Mouse (Mus musculus): ENCODE measurements at regions not wholly inside any gene's neighbourhood (a gene's known extent, or its start where the extent isn't known, plus 50 kb on each side); places are given as distances from the start of the nearest gene placed in this dataset.
A peak's percentile ranks its signal among the peaks of the same experiment; 100 is the strongest.

DNA sequence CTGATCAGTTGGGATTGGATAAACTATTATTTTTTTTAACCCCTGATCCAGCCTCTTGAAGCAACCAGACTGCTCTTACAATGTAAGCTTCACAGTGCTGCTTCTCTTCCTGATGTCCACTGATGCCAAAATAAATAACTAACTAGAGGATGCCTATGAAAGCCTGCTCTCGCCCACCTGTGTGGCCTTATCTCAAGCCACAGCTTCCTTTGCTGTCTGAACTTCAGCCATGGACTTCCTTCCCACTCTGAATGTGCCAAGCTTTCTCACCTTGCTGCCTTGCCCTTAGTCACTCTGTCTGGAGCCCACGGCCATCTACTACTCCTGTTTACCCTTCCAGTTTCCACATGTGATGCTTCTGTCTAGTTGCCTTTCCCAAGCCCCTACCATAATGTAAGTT is 559.6 kb downstream of the Dhx35 start:
- DNase-seq (ENCODE audit: extremely low spot score, low spot score): no peak

GRCm38 (mm10) chr2:159356503-159356902 is 561.9 kb downstream of the Dhx35 start:
- DNase-seq (ENCODE audit: extremely low spot score, low spot score): no peak

DNA sequence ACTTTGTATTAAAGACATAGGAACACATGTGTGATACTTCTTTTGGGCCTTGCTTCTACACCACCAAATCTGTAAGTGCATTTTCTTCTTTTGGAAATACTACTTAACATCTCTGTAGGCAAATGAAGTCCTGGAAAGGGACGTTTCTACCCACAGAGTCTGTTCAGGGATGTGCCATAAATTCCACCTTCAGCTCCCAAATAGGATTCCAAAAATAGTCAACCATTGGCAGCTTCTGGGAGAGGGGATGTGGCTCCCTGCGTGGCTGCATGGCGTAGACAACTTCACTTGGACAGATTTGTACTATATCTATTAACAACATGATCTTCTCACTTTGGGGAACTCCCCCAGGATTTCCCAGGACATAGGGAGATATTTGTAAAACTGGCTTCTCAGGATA is 566.8 kb downstream of the Dhx35 start:
- DNase-seq (ENCODE audit: extremely low spot score, low spot score): no peak

DNA sequence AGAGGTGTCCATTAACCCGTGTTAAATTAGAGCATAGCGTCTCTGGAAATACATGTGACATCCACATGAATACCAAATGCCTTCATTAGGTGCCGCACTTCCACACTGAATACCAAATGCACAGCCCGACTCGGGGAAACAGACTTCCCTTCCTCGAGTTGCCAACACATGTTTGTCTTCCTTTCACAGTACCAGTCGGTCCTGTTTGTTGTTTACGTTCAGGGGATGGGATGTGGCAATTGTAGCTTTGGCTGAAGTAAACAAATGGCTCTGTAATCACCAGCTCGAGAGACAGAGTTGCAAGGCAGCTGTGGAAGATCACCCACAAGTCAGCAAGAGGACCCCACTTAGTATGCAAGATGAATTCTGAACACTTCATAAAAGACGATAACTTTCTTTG is 598.3 kb downstream of the Dhx35 start:
- no peak for DNase-seq (ENCODE audit: extremely low spot score, low spot score)

- peak; percentile 38 for DNase-seq (ENCODE audit: extremely low spot score, low spot score)
These were observed 607.0 kb downstream of the Dhx35 start for GRCm38 (mm10) chr2:159401421-159402100.

- DNase-seq (ENCODE audit: extremely low spot score, low spot score): no peak
These were observed 610.3 kb downstream of the Dhx35 start for GRCm38 (mm10) chr2:159404940-159405339.

- no peak for DNase-seq (ENCODE audit: extremely low spot score, low spot score)
These were observed 620.0 kb downstream of the Dhx35 start for GRCm38 (mm10) chr2:159414599-159414998.

DNA sequence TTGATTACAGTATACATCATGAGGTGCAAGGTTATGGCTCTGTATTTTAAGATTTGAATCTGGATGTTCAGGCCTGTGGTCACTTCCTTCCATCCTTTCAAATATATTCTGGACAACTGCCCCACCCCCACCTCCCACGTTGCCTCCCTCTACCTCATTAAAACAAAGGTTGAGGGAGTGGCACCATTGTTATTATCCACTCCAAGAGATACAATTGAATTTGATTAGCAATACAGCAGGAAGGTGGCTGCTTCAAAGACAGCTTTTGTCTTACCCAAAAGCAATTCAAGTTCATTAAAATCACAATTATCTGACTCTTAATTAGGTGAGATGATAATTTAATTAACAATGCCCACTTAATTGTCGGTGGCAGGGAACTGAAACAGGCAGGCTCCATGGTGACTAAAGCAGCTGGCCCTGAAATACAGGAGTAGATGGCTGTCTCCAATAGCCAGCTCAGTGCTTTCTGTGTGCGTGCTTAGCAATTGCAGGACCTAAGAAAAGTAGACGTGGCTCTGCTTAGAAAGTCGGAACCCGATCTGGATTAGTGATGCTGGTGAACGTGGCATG is 623.8 kb downstream of the Dhx35 start:
- DNase-seq (ENCODE audit: extremely low spot score, low spot score): no peak

DNA sequence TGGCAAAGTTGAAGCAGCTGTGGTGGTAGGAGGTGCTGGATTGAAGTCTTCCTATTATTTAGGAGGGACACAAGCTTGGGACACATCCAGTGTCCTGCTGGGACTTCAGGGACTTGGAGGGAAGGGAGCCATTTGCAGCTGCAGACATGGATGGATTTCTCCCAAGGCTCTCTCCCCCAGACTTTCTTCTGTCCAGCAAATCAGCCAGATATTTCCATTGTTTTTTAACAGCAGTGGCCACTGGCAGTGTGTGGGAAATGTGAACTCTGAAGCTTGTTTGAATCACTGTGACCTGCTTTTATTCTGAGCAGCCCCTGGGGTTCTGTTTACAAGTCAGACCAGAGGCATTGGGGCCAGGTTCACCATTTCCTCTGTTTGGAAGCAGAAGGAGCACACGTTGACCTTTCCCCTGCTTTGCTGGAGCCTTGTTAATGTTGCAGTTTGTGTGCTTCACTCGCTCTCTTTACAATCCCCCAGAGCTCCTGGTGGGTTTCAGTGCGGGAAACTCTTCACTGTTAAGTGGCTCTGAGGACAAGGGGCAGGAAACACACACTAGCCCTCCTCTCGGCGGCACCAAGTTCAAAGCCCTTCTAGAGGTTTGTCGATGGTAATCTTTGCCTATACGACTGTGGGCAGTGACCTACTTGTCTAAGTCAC is 627.8 kb downstream of the Dhx35 start:
- DNase-seq (ENCODE audit: extremely low spot score, low spot score): no peak

- no peak for DNase-seq (ENCODE audit: extremely low spot score, low spot score)
These were observed 633.6 kb downstream of the Dhx35 start for GRCm38 (mm10) chr2:159428201-159428600.

GRCm38 (mm10) chr2:159430577-159431329 is 636.1 kb downstream of the Dhx35 start:
- no peak for DNase-seq (ENCODE audit: extremely low spot score, low spot score)

GRCm38 (mm10) chr2:159438961-159439360 is 644.4 kb downstream of the Dhx35 start:
- DNase-seq (ENCODE audit: extremely low spot score, low spot score): no peak

DNA sequence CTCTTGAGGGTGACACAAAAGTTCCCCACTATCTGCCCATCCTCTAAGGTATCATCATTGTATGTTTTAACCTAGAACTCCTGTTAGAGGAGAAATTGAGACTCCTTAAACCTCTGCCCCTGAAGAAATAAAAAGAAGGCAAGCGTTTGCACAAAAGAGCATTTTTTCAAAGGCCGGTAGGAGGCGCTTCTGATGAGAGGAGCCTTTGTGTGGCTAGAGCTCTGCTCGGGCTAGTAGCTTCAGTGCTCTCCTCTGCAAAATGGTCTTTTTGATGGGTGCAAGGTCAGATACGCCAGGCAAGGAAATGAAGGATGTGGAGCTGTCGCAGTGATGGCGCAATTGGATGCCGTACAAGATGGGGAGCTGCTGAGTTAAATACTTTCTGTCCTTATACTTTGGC is 649.0 kb downstream of the Dhx35 start:
- DNase-seq (ENCODE audit: extremely low spot score, low spot score): peak; percentile 43

GRCm38 (mm10) chr2:159446434-159446833 is 651.8 kb downstream of the Dhx35 start:
- DNase-seq (ENCODE audit: extremely low spot score, low spot score): no peak

- no peak for DNase-seq (ENCODE audit: extremely low spot score, low spot score)
These were observed 652.3 kb downstream of the Dhx35 start for GRCm38 (mm10) chr2:159446886-159447285.

DNA sequence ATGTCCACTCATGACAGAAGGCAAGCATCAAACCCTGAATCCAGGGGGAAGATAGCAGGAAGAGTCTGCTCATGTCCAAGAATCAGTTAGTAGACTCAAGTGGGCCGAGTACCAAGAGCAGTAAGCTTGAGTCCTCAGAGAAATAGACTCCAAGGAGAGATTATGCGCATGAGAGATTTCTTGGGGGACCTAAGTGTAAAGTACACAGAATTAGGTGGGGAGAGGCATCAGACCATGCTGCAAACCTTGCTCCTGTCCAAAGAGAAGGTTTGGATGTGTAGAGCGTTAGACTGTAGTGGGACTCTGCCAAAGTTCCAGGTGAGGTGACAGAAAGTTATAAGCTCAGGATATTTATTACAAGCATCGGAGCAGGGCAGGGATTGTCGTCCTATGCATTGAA is 654.4 kb downstream of the Dhx35 start:
- peak; percentile 3 for DNase-seq (ENCODE audit: extremely low spot score, low spot score)

- no peak for DNase-seq (ENCODE audit: extremely low spot score, low spot score)
These were observed 656.8 kb downstream of the Dhx35 start for GRCm38 (mm10) chr2:159451439-159451838.

DNA sequence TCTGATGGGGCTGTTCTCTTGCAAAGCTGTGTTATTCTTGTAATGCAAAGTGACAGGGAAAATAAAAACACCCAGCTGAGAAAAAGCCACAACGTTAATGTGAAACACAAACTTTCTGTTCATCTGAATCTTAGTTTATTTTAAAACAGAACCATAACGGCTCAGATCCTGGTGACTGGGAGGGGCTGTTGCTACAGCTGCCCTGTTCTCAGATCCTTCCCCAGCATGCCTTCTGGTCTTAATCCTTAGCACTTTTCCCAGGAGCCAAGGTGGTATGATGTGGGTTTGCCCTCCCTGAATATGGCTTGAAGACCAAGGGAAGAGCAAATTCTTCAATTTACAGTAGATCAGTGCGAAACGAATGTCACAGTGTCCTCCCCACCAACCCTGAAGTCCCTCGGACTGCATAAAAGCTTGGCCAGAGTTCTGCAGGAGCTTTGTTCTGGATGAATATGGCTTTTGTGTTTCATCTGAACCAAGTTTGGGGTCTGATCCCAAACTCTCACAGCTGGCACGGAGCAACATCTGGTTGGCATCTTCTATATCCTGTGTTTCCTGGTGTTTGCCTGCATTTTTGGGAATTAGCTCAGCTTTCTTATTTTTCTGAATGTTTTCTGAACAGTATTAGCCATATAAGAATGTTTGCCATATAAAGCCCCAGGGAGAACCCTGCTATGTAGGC is 686.9 kb downstream of the Dhx35 start:
- DNase-seq (ENCODE audit: extremely low spot score, low spot score): no peak

DNA sequence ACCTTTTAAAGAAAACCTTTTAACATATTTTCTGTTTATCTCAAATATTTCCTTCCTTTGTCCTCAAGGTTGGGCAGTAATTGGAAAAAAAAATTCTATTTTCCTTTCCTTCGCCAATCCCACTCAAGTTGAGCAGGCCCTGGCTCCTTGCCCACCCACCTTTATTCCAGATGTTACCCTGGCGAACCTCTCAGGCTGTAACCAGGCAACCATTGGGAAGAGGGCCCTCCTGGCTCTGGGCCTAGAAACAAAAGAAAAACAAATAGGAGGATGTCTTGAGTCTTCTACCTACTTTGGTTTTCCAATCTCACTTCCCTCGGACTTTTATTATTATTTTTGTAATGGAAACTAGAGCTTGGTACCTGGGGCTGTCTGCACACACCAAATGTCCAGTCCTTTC is 696.5 kb downstream of the Dhx35 start:
- DNase-seq (ENCODE audit: extremely low spot score, low spot score): no peak

- DNase-seq (ENCODE audit: extremely low spot score, low spot score): no peak
These were observed 704.1 kb downstream of the Dhx35 start for GRCm38 (mm10) chr2:159498691-159499090.

DNA sequence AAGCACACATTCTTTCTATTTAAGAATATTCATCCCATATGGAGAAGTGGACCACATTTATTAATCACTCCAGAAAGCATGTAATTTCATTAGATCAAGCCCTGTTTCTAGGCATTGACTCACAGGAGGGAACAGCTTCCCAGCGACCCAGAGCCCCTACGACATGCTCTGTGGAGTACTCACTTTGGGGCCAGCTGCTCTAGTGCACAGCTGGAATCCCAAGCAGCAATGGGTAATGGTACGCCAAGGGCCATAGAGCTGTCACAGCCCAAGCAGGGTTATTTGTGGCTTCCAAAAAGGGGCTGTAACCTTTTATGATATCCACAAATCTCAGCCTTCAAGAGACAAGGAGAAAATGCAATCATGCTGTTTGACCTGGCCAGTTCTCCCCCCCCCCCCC is 706.4 kb downstream of the Dhx35 start:
- peak; percentile 22 for DNase-seq (ENCODE audit: extremely low spot score, low spot score)

DNA sequence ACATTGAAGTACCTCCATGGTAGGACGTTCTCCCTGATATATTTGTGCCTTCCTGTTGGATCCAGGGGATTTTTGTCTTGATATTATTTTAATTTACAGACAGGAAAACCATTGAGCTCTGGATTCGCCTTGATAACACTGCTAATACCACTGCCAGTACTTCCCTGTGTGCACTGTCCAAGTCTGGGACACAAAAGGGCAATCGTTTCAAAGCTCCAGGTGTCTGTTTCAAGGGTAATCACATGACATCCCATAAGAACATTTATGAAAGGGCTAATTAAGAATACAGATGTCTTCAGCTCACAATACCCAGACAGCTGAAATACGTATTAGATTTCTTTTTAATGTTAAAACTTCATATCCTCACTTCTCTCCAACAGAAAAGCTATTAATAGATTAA is 724.5 kb downstream of the Dhx35 start:
- no peak for DNase-seq (ENCODE audit: extremely low spot score, low spot score)
